In genomic region chr14:122028926-122029745, GRCm38 (mm10) we compare ENCODE assay signal across 17 mouse cellular contexts. TPM values are rescaled to one million over a fixed set of nuclear protein-coding genes. Genes with fewer than 3 reads are reported as not detected.
DNase-seq lines count a peak whose midpoint lies in the region; ATAC-seq and TF ChIP-seq lines count a peak whose summit lies in the region.
"Had no signal": no experiment of that assay in that cellular context is flagged by ENCODE, and none has a peak within 500 bp of the region (broad histone marks: within the 10 kb centered on the region; RNA-seq: fewer than 3 reads in every experiment).

No protein-coding gene starts in this region.

- no peaks in the 10 kb centered on the region for H3K36me3 ChIP-seq in liver, postnatal 0 days (replicated peaks; ENCODE audit: insufficient read depth, low read length)
- H3K36me3 ChIP-seq in liver, embryonic 11.5 days (ENCODE audit: control insufficient read depth, insufficient read depth, low read length): no peaks in the 10 kb centered on the region
- no peaks in the 10 kb centered on the region for H3K36me3 ChIP-seq in stomach, postnatal 0 days (ENCODE audit: control insufficient read depth, insufficient read depth, low read length)
- no peaks in the 10 kb centered on the region for H3K36me3 ChIP-seq in limb, embryonic 10.5 days

- peak; percentile 38; the same call in 1 of the 2 replicates for ATAC-seq in liver, postnatal 0 days
- ATAC-seq in liver, embryonic 11.5 days (replicated peaks; ENCODE audit: low FRiP score): no peak
- ATAC-seq in erythroblast, adult 5-6 weeks (replicated peaks; ENCODE audit: low FRiP score, poor library complexity, severe bottlenecking): 0 out of 2 replicates have a peak, but pooled peaks have one; percentile 36
- ATAC-seq in stomach, postnatal 0 days (ENCODE audit: low FRiP score, low TSS enrichment): 0 out of 2 replicates have a peak, but pooled peaks have one; percentile 35
- ATAC-seq: forebrain, embryonic 14.5 days had no signal

- H3K4me3 ChIP-seq in liver, postnatal 0 days (ENCODE audit: low read depth, low read length): no peak overlapping the region
- no peak overlapping the region for H3K4me3 ChIP-seq in liver, embryonic 11.5 days (ENCODE audit: low read depth, low read length)
- H3K4me3 ChIP-seq in stomach, postnatal 0 days (ENCODE audit: low read depth, low read length): no peak overlapping the region
- no peak overlapping the region for H3K4me3 ChIP-seq in limb, embryonic 10.5 days

- TF ChIP-seq EP300 in liver, postnatal 0 days (IDR thresholded peaks at IDR 0.05; ENCODE audit: low read depth): no peak
- TF ChIP-seq EP300 in stomach, postnatal 0 days (optimal IDR thresholded peaks at IDR 0.05): no peak

- WGBS in liver, postnatal 0 days (ENCODE audit: insufficient replicate concordance): 45% methylated on average over 11 of the region's 11 CpGs
- WGBS in liver, embryonic 11.5 days: 66% methylated on average over 11 of the region's 11 CpGs
- 82% methylated on average over 11 of the region's 11 CpGs for WGBS in stomach, postnatal 0 days
- WGBS in limb, embryonic 10.5 days: 94% methylated on average over 11 of the region's 11 CpGs

- DNase-seq in liver, postnatal 0 days: no peak
- no peak for DNase-seq in liver, embryonic 11.5 days (ENCODE audit: low spot score)
- DNase-seq in CD8-positive naive resting alpha-beta T cell, adult 2 months (ENCODE audit: low read depth in 2 of 2, low spot score in 2 of 2): peak; percentile 41 to 61
- no peak for DNase-seq in stomach, postnatal 0 days (ENCODE audit: low spot score)
- DNase-seq in limb, embryonic 10.5 days (ENCODE audit: low spot score): no peak
- no peak for DNase-seq in frontal cortex, postnatal 14 days (ENCODE audit: low spot score in 2 of 2)
- DNase-seq: adrenal gland, postnatal 25 days; cerebellum, adult 18-20 months; gastrocnemius, postnatal 25 days; layer of hippocampus, postnatal 36 days; midbrain, embryonic 14.5 days had no signal

- TF ChIP-seq CTCF in liver, postnatal 0 days (IDR thresholded peaks at IDR 0.05; ENCODE audit: low read depth): no peak
- TF ChIP-seq CTCF in stomach, postnatal 0 days (IDR thresholded peaks at IDR 0.05; ENCODE audit: low read depth): no peak

- H3K4me2 ChIP-seq in liver, postnatal 0 days (ENCODE audit: low read depth, low read length): peak overlapping the region; percentile 40
- no peak overlapping the region for H3K4me2 ChIP-seq in liver, embryonic 11.5 days
- no peak overlapping the region for H3K4me2 ChIP-seq in stomach, postnatal 0 days (replicated peaks; ENCODE audit: low read depth)

- no peak overlapping the region; the same call in 1 of the 2 replicates for H3K9ac ChIP-seq in liver, postnatal 0 days (replicated peaks)
- H3K9ac ChIP-seq in liver, embryonic 11.5 days (ENCODE audit: low read depth, low read length): no peak overlapping the region
- no peak overlapping the region for H3K9ac ChIP-seq in stomach, postnatal 0 days (ENCODE audit: low read length)

- peak overlapping the region; percentile 62 for H3K27ac ChIP-seq in liver, postnatal 0 days (ENCODE audit: low read depth)
- no peak overlapping the region for H3K27ac ChIP-seq in liver, embryonic 11.5 days (ENCODE audit: low read depth, low read length)
- H3K27ac ChIP-seq in stomach, postnatal 0 days (replicated peaks): no peak overlapping the region
- H3K27ac ChIP-seq in limb, embryonic 10.5 days: no peak overlapping the region

- no peaks in the 10 kb centered on the region for H3K9me3 ChIP-seq in liver, postnatal 0 days (ENCODE audit: low read length)
- no peaks in the 10 kb centered on the region for H3K9me3 ChIP-seq in liver, embryonic 11.5 days (ENCODE audit: control insufficient read depth, low read length)
- H3K9me3 ChIP-seq in stomach, postnatal 0 days (ENCODE audit: control insufficient read depth, low read length): no peaks in the 10 kb centered on the region
- no peaks in the 10 kb centered on the region for H3K9me3 ChIP-seq in limb, embryonic 10.5 days (replicated peaks)

- H3K4me1 ChIP-seq in liver, postnatal 0 days (ENCODE audit: insufficient read depth): peaks cover 16% of the 10 kb centered on the region
- peaks cover 8% of the 10 kb centered on the region for H3K4me1 ChIP-seq in liver, embryonic 11.5 days (replicated peaks; ENCODE audit: control insufficient read depth, insufficient read depth, low read length)
- no peaks in the 10 kb centered on the region for H3K4me1 ChIP-seq in stomach, postnatal 0 days (replicated peaks; ENCODE audit: control insufficient read depth, insufficient read depth)
- H3K4me1 ChIP-seq in limb, embryonic 10.5 days: no peaks in the 10 kb centered on the region

- H3K27me3 ChIP-seq in liver, postnatal 0 days (ENCODE audit: insufficient read depth, low read length): no peaks in the 10 kb centered on the region
- no peaks in the 10 kb centered on the region for H3K27me3 ChIP-seq in liver, embryonic 11.5 days (replicated peaks; ENCODE audit: control insufficient read depth, insufficient read depth, low read length)
- no peaks in the 10 kb centered on the region for H3K27me3 ChIP-seq in stomach, postnatal 0 days (ENCODE audit: control insufficient read depth, insufficient read depth, low read length)
- no peaks in the 10 kb centered on the region for H3K27me3 ChIP-seq in limb, embryonic 10.5 days (ENCODE audit: low read depth, poor library complexity, severe bottlenecking)

RNA-seq across cellular contexts. Expression of gene Timm8a2, which starts 5.3 kb away (rescaled TPM):
- polyA plus RNA-seq in liver, postnatal 0 days (2015; fragmentation: Nextera tagmentation; extraction: Ambion mirVana): not detected in 2 replicates
- polyA plus RNA-seq in liver, embryonic 11.5 days (2014; fragmentation: Nextera tagmentation; extraction: Ambion mirVana): not detected in 2 replicates
- total RNA-seq in erythroblast, adult 5-6 weeks (2015; ENCODE audit: low replicate concordance): not detected in 2 replicates
- not detected in 2 replicates for total RNA-seq in erythroblast, adult 5-6 weeks (2017; ENCODE audit: low replicate concordance)
- not detected in 2 replicates for polyA plus RNA-seq in stomach, postnatal 0 days (2015; fragmentation: Nextera tagmentation; extraction: Ambion mirVana)
- polyA plus RNA-seq in limb, embryonic 10.5 days (2016; fragmentation: Nextera tagmentation; extraction: Ambion mirVana): not detected in 2 replicates
- total RNA-seq: adrenal gland, postnatal 25 days; gastrocnemius, postnatal 25 days; liver, adult 2 months had no signal
- polyA plus RNA-seq: embryonic facial prominence, embryonic 11.5 days; forebrain, embryonic 14.5 days; heart, postnatal 0 days; intestine, embryonic 14.5 days; liver, adult 2 months; midbrain, embryonic 14.5 days had no signal

Comparison
In these comparisons a context has a peak if more than half of its experiments do, and no peak if none do; other contexts are left out.
1. DNase-seq: peak in CD8-positive naive resting alpha-beta T cell, adult 2 months (2 of 2); none in liver, postnatal 0 days (single experiment), liver, embryonic 11.5 days (single experiment), stomach, postnatal 0 days (single experiment), limb, embryonic 10.5 days (single experiment) and frontal cortex, postnatal 14 days (0 of 2).